Mouse (Mus musculus) layer of hippocampus, postnatal 10 days (tissue): Measurements from ENCODE around the gene Traf1. TPM values are rescaled to one million over a fixed set of nuclear protein-coding genes. Genes with fewer than 3 reads are reported as not detected.

Source experiments
- DNase-seq, 2 experiments: peaks; one replicate each; pipeline ENCODE4 v3.0.0; 2021; ENCODE audit warnings: low spot score in 2 of 2
- long read RNA-seq: library from polyadenylated mRNA; stranded (forward); transcript quantifications from one replicate; pipeline ENCODE4 v2.0.0, GENCODE M21; 2023
- total RNA-seq, 2 experiments: library from RNA; stranded (reverse); gene quantifications; 2 replicates each; pipeline ENCODE4 v1.2.3; 2021

The Traf1 gene
- 1 to 10 TPM in 1 of 2 experiments, under 1 TPM in 1; 0.94 to 2.4 TPM for total RNA-seq
- long read RNA-seq, partial matches to known transcripts: 0 of 2 reads
- long read RNA-seq, other reads (novel, unspliced or antisense): 2 of 2 reads

DNA sequence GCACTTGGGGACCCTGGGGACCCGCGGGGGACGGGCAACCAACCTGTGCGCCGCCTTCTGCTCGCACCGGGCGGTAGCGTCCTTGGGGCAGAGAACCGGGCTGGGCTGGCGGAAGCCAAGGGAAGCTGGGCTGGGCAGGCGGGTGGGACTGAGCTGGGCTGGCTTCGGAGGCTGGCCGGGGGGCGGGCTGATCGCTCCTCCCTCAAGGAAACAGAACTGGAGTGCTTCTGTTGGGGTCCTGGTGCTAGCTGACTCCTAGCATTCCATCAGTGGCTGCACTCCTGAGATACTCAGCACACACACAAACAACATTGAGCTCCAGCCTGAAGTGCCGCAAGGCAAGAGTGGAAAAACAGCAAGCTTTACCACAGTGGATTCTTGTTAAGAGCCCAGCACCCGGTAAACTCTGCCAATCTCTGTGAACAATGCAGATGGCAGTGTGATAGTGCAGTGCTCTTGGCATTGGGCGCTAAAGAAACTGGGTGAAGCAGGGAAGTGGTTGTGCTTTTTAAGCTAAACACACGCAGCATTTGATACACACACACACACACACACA lies at the start of gene Traf1:
Gene Traf1 (minus strand): TSS at position 292 of the 556 bp plus-strand sequence.
- DNase-seq: no peak

GRCm38 (mm10) chr2:34998956-34999355 lies 37.4 kb upstream of the Traf1 start:
- no peak for DNase-seq

DNA sequence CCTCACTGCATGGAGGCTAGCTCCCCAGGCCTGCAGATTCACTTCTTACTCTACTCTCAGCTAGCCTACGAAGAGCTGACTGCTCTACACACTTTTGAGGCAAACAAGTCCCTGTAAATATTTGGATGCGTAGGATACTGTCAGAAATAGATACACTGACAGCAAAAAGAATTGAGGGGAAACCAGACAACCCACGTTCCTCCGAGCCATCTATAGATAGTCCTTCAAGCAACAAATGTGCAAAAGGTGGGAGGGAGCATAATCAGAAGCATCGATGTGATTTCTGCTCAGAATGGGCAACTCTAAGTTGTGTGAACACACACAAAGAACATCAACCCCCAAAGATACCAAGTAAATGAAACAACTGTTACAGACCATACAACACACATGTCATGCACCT lies 34.9 kb upstream of the Traf1 start:
- no peak for DNase-seq

DNA sequence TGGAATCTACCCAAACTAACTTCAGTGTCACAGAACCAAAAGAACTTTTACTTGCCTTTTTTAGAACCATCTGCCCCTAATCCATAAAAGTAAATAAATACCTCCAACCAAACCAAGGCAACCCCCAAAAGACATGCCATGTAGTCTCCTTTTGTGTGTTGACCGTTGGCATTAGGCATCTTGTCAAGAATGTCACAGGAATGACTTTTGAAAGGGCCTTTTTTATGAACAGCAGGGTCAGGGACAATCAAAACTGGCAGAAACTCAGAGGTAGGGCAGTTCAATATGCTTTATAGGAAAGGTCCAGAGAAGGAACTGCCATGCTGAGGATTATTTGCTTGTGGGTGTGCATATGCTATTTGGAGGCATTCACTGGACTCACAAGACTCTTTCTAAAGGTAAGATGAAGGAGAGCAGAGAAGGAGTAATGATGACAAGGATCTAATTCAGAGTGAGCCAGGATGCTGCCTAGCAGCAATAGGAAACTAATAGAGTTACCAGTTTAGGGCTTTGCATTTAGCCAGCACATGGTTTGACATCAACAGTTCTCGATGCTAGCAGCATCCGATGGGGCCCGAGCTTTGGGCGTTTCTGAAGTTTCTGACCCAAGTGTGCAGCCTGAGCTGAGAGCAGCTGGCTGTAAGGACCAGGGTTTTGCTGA lies 32.3 kb upstream of the Traf1 start:
- no peak for DNase-seq

DNA sequence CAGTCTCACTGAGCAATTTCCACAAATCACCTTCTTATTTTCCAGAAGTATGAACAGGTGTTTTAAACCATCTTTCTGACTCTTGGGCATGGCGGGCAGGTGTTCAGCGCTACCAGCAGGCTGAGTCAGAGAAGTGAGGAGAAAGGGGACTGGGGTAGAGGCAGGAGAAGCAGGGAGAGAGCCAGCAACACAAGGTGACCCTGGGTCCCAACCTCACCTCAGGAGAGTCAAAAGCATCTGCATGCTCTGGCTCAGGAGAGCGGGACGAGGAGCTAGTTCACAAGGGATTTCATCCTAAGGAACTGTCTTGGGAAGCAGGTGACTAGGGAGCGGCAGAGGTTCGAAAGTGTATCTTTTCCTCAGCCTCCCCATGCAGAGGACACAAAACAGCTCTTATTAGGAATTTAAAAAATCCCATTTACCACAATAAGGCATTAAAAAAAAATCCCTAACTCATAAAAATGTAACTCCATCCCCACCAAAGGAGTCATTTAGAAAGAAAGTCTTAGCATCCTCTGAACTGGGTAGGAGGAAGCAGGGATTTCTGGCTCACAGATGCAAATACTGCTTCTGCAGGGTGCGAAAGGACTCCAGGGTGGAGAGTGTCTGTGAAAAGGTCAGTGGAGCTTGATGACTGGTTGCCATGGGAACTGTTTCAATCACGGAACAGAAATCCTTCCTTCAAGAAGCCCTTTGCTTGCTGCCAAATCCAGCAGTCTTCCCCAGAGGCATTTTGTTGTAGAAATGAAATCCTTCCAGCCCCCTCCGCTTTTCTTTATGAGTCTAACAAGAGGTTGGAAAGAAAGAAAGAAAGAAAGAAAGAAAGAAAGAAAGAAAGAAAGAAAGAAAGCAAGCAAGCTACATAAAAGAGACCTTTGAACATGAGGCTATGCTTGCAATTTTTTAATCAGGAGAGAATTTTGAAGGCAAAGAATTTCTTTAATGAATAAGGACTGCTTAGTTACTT lies 31.4 kb upstream of the Traf1 start:
- peak; percentile 31 to 34 for DNase-seq

- no peak for DNase-seq
These were observed 30.4 kb upstream of the Traf1 start for GRCm38 (mm10) chr2:34991966-34992365.

GRCm38 (mm10) chr2:34989749-34990148 lies 28.2 kb upstream of the Traf1 start:
- no peak for DNase-seq

DNA sequence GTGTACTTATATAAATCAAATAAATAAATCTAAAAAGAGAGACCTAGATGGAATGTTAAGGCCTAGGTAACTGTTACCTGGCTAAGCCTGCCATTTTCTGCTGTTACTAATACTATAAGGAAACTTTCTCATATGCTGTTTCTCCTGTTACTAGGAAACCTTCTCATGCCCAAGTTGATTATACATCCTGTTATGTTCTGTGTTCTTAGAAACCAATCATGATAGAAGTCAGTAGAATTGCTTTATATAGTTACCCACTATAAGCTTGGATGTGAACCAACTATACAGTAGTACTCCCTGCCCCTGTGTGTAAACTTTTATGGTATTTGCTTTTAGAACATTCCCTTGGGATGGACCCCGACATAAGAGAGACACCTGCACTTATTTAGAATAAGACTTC lies 26.0 kb upstream of the Traf1 start:
- DNase-seq: no peak

- no peak for DNase-seq
These were observed 23.3 kb upstream of the Traf1 start for GRCm38 (mm10) chr2:34984885-34985284.

DNA sequence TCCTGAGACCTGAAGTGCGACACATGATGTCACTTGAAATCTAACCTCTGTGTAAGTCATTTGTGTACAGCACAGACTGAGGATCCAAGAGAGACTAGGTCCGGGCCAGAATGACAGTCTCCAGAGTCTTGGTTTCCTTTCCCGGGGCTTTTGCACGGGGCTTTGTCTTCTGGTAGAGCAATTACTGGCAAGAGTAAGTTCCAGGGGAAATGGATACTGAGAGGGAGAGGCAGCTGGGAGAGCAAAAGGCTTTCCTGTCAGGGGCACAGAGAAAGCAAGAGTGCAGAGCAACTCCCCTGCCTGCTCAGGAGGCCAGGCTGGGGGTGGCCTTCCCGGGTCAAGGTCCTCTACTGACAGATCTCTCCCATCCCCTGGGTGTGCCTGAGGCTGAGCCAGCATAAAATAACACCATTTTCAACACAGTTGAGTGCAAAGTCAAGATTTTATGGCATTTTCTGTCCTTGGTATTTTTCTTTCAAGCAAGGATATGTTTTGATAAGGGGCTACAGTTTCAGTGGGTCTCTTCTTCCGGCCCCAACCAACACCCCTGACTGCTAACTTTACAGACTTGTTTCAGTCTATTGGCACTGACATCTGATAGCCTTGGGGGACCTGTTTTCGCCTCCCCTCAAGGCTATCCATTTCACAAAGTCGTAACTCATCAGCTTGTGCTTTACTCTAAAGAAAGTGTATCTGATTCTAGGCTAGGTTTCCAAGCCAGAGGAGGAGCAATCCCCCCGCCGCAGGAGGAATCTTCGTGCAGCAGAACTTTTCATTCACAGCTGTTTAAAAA lies 21.5 kb upstream of the Traf1 start:
- DNase-seq: no peak

GRCm38 (mm10) chr2:34982096-34982724 lies 20.6 kb upstream of the Traf1 start:
- peak; percentile 32 to 40 for DNase-seq

DNA sequence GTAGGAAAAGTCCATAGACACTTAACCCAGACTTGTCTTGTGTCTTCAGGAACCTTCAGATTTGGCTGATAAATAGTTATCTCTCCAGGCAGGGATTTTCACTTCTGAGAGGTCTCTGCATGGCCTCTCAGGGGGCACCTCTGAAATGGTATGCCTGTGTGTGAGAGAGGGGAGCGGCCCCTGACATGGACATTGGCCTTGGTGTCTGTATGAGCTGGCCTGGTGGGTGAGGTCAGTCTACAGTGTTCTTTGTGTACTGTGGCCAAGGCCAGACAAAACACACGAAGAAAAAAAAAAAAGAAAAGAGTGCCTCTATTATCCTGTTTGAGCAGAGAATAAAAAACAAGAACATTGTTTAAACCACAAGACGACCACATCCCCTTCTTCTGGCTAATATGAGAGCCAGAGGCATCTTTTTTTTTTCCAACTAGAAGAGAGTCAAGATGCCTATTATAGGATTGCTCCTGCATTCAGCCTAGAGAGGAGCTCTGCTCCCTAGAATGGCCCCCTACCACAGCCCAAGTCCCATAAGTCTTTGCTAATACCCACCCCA lies 18.0 kb upstream of the Traf1 start:
- no peak for DNase-seq

DNA sequence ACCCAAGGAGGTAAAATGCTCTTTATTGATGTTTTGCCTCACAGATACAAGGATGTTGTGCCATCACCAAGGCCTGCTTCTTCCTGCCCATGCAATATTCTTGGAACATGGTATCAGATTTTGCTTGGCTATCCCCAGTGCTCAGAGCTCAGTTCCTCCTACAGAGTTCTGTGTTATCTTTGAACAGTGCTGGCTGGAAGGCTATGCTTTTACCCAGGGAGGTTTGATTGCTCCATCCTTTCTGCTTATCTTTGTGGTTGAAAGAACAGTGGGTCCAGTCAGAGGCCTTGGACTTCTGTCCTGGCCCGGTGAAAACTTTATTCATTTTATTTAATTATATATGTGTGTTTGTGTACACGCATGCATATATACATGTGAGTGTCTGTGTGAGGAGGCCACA lies 16.7 kb upstream of the Traf1 start:
- DNase-seq: no peak

GRCm38 (mm10) chr2:34976945-34977658 lies 15.5 kb upstream of the Traf1 start:
- no peak for DNase-seq

DNA sequence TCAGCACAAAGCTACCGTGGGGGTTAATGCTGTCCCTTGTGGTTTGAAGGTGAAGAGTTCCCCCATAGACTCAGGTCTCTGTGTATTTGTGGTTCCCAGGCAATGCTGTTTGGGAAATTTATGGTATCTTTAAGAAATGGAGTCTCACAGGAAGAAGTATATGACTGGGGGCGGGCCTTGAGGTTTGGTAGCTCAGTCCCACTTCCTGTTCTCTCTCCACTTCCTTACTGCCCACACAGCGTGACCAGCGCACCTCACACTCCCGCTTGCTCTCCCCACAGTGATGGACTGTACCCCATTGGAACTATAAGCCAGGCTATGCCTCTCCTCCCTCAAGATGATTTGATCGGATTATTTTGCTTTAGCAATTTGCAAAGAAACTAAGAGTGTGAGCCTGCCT lies 14.9 kb upstream of the Traf1 start:
- no peak for DNase-seq

DNA sequence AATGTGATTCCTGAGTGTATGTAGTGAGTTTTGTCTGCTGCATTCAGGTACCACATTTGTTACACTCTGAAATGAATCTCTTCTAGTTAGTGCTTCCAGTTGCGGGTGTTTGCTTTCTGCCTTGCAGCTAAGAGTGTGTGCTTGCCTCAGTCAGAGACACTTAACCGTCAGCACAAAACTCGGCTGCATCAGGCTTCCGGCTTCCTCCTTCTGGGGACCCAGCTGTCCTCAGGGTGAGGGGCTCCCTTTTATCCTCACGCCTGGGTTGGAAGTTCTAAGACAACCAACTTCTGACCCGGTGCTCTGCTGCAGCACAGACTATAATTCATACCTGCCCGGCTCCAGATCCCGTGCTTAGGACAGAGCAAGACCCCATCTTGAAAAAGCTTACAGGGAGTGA lies 11.5 kb upstream of the Traf1 start:
- no peak for DNase-seq

- DNase-seq: no peak
These were observed 9.7 kb upstream of the Traf1 start for GRCm38 (mm10) chr2:34971080-34971888.

DNA sequence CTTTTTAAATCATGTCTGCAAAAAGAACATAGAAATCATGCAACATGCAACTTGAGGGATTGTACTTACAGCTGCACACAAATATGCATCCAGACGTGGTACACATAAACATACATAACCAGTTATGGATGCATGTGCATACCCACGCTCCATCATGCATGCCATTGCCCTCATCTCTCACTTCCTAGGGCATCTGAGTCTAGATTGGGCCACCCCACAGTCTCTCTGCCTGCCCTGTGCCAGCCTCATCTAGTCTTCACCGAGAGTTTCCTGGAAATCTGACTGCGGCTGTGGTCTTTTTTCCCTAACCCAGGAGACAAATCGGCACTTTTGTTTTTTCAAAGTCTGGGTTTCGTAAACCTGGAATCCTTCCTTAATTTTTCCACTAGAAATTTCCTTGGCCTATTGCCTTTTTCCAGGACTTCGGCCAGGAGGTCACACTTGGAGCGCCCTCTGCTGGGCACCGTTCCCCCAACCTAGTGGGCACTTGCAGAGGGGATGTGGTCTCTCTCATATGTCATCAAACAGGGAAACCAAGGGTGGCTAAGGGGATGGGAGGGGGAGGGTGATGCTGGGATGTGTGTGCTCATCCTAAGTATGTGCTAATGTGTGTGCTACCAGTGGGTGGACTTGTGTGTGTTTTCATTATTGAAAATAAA lies 8.6 kb upstream of the Traf1 start:
- DNase-seq: peak; percentile 74 to 76
